Mouse (Mus musculus): ENCODE measurements around the gene Pde4a. TPM values are rescaled to one million over a fixed set of nuclear protein-coding genes. Genes with fewer than 3 reads are reported as not detected.

The Pde4a gene
- polyA plus RNA-seq, 1 experiment, result 23.4 TPM

DNA sequence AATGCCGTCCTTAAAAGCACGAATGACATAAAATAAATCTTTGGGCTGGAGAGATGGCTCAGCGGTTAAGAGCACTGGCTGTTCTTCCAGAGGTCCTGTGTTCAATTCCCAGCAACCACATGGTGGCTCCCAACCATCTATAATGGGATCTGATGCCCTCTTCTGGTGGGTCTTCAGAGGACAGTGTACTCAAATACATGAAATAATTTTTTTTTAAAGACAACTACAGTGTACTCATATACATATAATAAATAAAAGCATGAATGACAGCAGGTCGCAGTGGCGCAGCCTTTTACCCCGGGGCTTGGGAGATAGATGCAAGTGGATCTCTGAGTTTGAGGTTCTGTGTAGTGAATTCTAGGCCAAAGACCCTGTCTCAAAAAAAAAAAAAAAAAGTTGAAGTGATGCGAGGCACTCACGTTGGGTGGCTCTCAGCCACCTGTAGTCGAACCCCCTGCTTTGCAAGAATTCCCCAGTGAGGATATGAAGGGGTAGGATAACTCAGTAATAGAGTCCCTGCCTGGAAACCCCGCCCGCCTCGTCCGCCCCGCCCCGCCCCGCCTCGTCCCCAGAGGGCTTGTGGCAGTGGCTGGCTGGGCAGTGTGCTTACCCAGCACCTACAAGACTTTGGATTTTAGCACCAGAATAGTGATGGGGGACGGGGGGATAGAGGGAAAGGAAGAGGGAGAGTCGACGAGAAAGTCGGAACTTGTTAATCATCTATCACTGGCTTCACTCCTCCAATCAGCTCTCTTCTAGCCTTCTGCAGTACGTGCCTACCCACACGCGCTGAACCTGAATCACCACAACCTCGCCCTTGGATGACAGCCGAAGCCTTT is 59.3 kb downstream of the Pde4a start:
- DNase-seq (ENCODE audit: low read depth), result peak; percentile 26
- no peak for TF ChIP-seq POLR2A (IDR thresholded peaks at IDR 0.05; ENCODE audit: borderline replicate concordance, extremely low read depth, insufficient read depth, insufficient read length, poor library complexity, severe bottlenecking)

DNA sequence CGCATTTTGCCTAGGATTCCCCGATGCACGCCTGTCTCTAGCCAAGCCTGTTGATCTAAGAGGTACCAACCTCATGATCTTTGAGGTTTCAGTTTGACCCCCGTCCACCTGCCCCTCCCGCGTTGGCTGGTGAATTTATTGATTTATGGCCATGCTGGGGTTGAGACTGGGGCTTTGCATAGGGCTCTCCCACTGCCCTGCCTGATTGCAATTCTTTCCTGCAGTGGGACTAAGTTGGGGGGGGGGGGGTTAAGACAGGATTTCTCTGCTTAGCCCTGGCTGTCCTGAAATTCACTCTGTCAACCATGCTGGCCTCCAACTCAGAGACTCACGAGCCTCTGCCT is 59.9 kb downstream of the Pde4a start:
- no peak for TF ChIP-seq CTCF (IDR thresholded peaks at IDR 0.05; ENCODE audit: borderline replicate concordance, extremely low read depth, insufficient read depth, insufficient read length)
- no peak for TF ChIP-seq POLR2A (IDR thresholded peaks at IDR 0.05; ENCODE audit: borderline replicate concordance, extremely low read depth, insufficient read depth, insufficient read length, poor library complexity, severe bottlenecking)
- DNase-seq (ENCODE audit: low read depth), result no peak

DNA sequence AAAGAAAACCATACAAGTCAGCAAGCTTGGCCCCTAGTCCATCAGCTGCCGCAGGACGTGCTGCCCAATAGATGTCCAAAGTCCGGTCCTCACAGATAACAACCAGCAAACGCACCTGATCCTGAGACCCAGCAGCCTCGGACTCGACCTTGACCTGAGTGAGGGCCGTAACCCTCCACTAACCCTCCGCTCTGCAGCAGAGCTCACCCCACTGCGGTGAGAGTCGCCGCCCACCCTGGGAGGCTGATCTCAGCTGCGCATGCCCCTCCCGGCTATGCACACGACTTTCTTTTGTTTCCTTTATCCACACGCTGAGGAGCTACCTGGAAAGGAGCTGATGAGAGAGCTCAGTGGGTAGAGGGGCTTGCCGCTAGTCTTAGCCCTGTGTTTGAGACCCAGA is 61.8 kb downstream of the Pde4a start:
- DNase-seq (ENCODE audit: low read depth), result peak; percentile 77
- no peak; the same call in 1 of the 2 replicates for TF ChIP-seq POLR2A (IDR thresholded peaks at IDR 0.05; ENCODE audit: borderline replicate concordance, extremely low read depth, insufficient read depth, insufficient read length, poor library complexity, severe bottlenecking)
- no peak for TF ChIP-seq CTCF (IDR thresholded peaks at IDR 0.05; ENCODE audit: borderline replicate concordance, extremely low read depth, insufficient read depth, insufficient read length)

DNA sequence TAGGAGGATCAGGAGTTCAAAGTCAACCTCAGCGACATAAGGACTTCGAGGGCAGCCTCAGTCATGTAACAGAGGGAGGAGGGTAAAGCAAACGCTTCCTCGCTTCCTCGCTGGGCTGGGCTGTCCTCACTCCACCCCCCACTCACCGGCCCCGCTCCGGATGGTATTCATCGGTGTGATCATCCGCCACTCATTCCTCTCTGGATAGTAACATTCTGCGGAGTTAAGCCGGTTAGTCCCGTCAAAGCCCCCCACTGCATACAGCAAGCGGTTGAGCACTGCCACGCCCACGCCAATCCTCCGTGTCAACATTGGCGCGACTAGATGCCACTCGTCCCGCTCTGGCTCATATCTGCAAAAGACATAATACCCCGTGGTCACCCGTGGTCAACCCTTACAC is 66.0 kb downstream of the Pde4a start:
- TF ChIP-seq POLR2A (IDR thresholded peaks at IDR 0.05; ENCODE audit: borderline replicate concordance, extremely low read depth, insufficient read depth, insufficient read length, poor library complexity, severe bottlenecking) (no peak), CTCF (IDR thresholded peaks at IDR 0.05; ENCODE audit: borderline replicate concordance, extremely low read depth, insufficient read depth, insufficient read length) (no peak)
- DNase-seq (ENCODE audit: low read depth), result no peak

DNA sequence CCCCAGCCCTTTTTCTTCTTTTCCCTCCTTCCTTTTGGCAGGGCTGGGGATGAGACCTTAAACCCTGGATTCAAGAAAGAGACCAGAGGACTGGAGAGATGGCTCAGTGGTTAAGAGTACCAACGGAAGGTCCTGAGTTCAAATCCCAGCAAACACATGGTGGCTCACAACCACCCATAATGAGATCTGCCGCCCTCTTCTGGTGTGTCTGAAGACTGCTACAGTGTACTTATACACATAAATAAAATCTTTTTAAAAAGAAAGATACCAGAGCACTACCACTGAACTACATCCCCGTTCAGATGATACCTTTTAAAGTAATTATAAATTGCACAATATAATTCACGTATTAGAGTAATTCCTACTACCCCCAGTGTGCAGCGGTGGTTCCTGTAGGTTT is 67.4 kb downstream of the Pde4a start:
- DNase-seq (ENCODE audit: low read depth), result no peak
- no peak for TF ChIP-seq CTCF (IDR thresholded peaks at IDR 0.05; ENCODE audit: borderline replicate concordance, extremely low read depth, insufficient read depth, insufficient read length)
- no peak for TF ChIP-seq POLR2A (IDR thresholded peaks at IDR 0.05; ENCODE audit: borderline replicate concordance, extremely low read depth, insufficient read depth, insufficient read length, poor library complexity, severe bottlenecking)

DNA sequence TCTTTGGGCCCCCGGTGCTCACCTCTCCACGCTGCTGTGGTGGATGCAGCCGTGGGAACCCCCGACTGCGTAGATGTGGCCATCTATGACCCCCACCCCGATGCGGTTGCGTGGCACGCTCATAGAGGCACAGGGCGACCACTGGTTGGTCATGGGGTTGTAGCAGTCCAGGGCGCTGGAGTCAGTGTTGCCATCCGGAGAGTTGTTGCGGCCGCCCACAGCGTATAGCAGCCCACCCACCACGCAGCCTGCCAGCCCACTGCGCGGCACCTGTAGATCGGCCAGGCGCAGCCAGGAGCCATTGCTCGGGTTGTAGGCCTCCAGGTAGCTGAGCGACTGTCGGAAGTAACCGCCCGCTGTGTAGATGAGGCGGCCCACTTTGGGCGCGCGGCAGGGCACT is 67.9 kb downstream of the Pde4a start:
- no peak for DNase-seq (ENCODE audit: low read depth)
- TF ChIP-seq CTCF (IDR thresholded peaks at IDR 0.05; ENCODE audit: borderline replicate concordance, extremely low read depth, insufficient read depth, insufficient read length) (no peak), POLR2A (IDR thresholded peaks at IDR 0.05; ENCODE audit: borderline replicate concordance, extremely low read depth, insufficient read depth, insufficient read length, poor library complexity, severe bottlenecking) (no peak)

DNA sequence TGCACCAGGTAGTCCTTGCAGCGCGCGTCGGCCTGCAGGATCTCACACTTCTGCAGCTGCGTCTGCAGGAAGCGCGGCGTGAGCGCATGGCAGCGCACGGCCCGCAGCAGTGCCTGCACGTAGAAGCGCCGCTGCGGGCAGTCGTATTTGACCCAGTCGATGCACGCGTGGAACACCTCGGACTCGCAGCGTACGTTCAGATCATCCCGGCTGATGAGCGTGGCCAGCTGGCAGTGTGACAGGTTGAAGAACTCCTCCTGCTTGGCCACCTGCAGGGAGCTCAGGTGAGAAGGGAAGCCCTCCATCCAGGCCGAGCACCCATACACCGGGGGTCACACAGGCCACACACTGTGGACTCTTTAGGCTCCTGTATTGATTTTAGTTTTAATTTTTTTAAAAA is 68.3 kb downstream of the Pde4a start:
- TF ChIP-seq CTCF (IDR thresholded peaks at IDR 0.05; ENCODE audit: borderline replicate concordance, extremely low read depth, insufficient read depth, insufficient read length), result no peak
- TF ChIP-seq POLR2A (IDR thresholded peaks at IDR 0.05; ENCODE audit: borderline replicate concordance, extremely low read depth, insufficient read depth, insufficient read length, poor library complexity, severe bottlenecking), result no peak
- DNase-seq (ENCODE audit: low read depth), result no peak

DNA sequence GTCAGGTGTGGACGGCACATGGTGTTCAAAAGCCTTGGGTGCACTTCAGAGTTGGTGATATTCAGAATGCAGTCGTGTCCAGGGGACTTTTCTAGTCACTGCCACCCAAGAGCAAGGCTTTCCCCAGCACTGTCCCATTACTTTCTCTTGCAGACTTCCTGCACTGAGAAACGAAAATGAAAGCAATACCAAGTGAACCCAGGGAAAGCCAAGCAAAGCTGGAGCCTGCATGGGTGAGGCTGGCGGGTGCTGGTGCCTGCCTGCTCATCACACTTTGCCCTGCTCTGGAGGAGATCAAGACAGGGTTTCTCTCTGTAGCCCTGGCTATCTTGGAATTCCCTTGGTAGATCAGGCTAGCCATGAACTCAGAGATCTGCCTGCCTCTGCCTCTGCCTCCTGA is 69.8 kb downstream of the Pde4a start:
- no peak for TF ChIP-seq POLR2A (IDR thresholded peaks at IDR 0.05; ENCODE audit: borderline replicate concordance, extremely low read depth, insufficient read depth, insufficient read length, poor library complexity, severe bottlenecking)
- TF ChIP-seq CTCF (IDR thresholded peaks at IDR 0.05; ENCODE audit: borderline replicate concordance, extremely low read depth, insufficient read depth, insufficient read length), result no peak
- DNase-seq (ENCODE audit: low read depth), result no peak

DNA sequence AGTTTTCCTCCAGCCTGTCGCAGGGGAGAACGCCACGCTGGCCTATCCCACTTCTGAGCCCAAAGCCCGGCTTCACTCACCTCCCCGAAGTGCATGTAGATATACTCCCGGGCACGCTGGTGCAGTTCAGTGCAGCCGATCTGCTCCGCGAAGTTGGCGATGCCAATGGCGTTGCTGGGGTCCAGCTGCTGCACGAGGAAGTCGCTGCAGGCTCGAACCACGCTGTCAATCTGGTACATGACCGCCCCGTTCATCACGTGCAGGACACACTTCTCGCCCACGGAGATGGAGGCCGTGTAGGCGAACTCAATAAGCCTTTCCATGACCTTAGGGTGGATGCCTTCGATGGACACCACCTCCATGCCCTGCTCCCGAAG is 71.5 kb downstream of the Pde4a start:
- TF ChIP-seq CTCF (IDR thresholded peaks at IDR 0.05; ENCODE audit: borderline replicate concordance, extremely low read depth, insufficient read depth, insufficient read length), result no peak
- TF ChIP-seq POLR2A (IDR thresholded peaks at IDR 0.05; ENCODE audit: borderline replicate concordance, extremely low read depth, insufficient read depth, insufficient read length, poor library complexity, severe bottlenecking), result no peak
- peak; percentile 37 for DNase-seq (ENCODE audit: low read depth)

DNA sequence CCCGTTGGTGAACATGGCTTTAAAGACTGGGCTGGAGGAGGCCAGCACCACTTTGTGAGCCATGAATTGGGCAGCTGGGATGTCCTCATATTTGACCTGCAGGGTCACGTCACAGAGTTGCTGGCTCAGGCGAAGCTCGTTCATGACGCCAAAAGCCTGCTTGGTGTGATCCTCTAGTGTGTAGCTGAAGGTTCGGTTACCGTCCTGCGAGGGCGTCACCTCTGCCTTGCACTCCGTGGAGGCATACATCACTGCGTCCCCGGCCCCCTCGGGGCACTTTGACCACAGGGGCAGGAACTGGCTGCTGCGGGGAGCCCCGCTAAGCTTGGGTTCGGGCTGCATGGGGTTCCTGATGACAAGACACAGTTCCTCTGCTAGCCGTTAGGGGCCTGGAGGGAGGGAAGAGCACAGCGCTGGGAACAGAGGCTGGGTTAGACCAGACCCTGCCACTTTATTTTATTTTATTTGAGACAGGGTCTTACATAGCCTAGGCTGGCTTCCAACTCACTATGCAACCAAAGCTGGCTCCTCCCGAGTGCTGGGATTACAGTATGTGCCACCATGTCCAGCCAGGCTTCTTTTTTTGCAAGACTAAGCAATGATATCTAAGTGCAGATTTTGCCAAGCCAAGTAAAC is 72.0 kb downstream of the Pde4a start:
- peak; percentile 69 for DNase-seq (ENCODE audit: low read depth)
- TF ChIP-seq POLR2A (IDR thresholded peaks at IDR 0.05; ENCODE audit: borderline replicate concordance, extremely low read depth, insufficient read depth, insufficient read length, poor library complexity, severe bottlenecking) (no peak), CTCF (IDR thresholded peaks at IDR 0.05; ENCODE audit: borderline replicate concordance, extremely low read depth, insufficient read depth, insufficient read length) (peak; percentile 53)

DNA sequence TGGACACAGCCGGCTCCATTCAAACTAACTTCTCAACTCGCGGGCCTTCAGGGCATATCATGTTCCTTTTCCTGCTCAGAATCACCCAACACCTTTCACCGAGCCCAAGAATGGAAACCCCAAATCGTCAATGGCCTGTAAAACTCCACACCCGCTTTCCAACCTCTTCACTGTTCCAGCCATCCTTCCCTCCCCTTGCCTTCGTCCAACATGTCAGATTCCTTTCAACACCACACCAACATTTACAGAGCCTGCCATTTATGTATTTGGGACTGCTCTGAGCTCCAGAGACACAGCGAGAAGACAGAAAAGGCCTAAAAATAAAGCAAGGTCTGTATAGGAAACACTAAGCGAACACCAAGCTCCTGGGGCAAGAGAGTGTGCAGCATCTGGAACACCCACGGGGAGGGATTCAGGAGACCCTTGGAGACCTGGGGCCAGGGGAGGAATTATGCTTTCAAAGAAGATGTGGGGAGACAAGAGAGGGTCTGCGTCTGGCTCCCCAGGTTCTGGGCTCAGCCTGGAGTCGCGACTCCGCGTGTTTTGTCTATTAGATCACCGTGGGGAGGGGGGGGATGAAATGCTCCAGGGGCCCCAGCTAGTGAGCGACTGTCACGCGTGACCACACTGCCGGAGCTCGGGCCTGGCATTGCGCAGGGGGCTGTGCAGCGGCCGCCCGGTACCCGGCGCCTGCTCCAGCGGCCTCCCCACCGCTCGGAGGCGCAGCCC is 72.7 kb downstream of the Pde4a start:
- DNase-seq (ENCODE audit: low read depth), result peak; percentile 52

More for the DNA sequence above, 72.7 kb downstream of the Pde4a start:
- no peak for TF ChIP-seq POLR2A (IDR thresholded peaks at IDR 0.05; ENCODE audit: borderline replicate concordance, extremely low read depth, insufficient read depth, insufficient read length, poor library complexity, severe bottlenecking)
- no peak for TF ChIP-seq CTCF (IDR thresholded peaks at IDR 0.05; ENCODE audit: borderline replicate concordance, extremely low read depth, insufficient read depth, insufficient read length)

Measured in brain, embryonic 14.5 days (tissue).